Mouse (Mus musculus) forebrain, embryonic 15.5 days (tissue): ENCODE measurements at regions not wholly inside any gene's neighbourhood (a gene's known extent, or its start where the extent isn't known, plus 50 kb on each side); places are given as distances from the start of the nearest gene placed in this dataset.

ENCODE experiments used
- ATAC-seq: fragments of 200-750 bp; cut with Nextera tagmentation; replicated peaks from 2 replicates; pipeline ENCODE4 v1.8.0; 2017; ENCODE audit warnings: mild to moderate bottlenecking, moderate TSS enrichment, moderate library complexity
- H3K27ac ChIP-seq: fragments of 300-500 bp; sonication (generic); replicated peaks from 2 replicates; pipeline ENCODE4 v1.5.1; 2015; ENCODE audit warnings: mild to moderate bottlenecking, inconsistent platforms
- H3K27me3 ChIP-seq: fragments of 300-500 bp; sonication (generic); 2 replicates; pipeline ENCODE4 v1.6.1; 2015; ENCODE audit warnings: inconsistent platforms
- H3K36me3 ChIP-seq: fragments of 300-500 bp; sonication (generic); 2 replicates; pipeline ENCODE4 v1.6.1; 2015; ENCODE audit warnings: mild to moderate bottlenecking, inconsistent platforms
- H3K4me1 ChIP-seq: fragments of 300-500 bp; sonication (generic); 2 replicates; pipeline ENCODE4 v1.6.1; 2015; ENCODE audit warnings: inconsistent platforms
- H3K4me2 ChIP-seq: fragments of 300-500 bp; sonication (generic); replicated peaks from 2 replicates; pipeline ENCODE4 v1.6.1; 2015; ENCODE audit warnings: mild to moderate bottlenecking, inconsistent platforms
- H3K4me3 ChIP-seq: fragments of 300-500 bp; sonication (generic); 2 replicates; pipeline ENCODE4 v1.5.1; 2015; ENCODE audit warnings: mild to moderate bottlenecking, inconsistent platforms
- H3K9ac ChIP-seq: fragments of 300-500 bp; sonication (generic); replicated peaks from 2 replicates; pipeline ENCODE4 v1.6.1; 2015; ENCODE audit warnings: mild to moderate bottlenecking, inconsistent platforms
- H3K9me3 ChIP-seq: fragments of 300-500 bp; sonication (generic); 2 replicates; pipeline ENCODE4 v1.6.1; 2016; ENCODE audit warnings: inconsistent platforms
- WGBS: fragments of 180-500 bp; shearing (Covaris S2); methylation state at CpG from one replicate; pipeline ENCODE4 v1.1.7; 2015; ENCODE audit warnings: mixed read lengths; 5-methylcytosine and 5-hydroxymethylcytosine counted together

DNA sequence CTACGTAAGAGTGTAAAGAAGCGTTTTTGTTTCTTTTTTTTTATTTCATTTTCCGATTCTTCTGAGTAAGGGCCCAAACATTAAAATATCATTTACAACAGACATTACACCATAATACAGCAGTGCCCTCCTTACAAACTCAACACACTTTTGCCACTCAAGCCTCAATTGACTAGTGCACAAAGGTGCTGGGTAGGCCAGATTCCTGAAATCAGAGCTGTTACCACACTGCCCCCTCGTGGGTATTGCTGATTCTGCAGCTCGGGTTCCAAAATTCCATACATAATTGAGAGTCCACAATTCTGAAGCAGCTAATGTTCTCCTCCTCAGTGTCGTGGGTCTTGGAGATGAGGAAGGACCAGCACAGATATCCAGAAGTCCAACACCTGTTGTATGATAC is 82.5 kb upstream of the Lmcd1 start:
- Histone ChIP-seq H3K27me3 (no peaks in the 10 kb centered on the region), H3K4me3 (no peak overlapping the region), H3K36me3 (no peaks in the 10 kb centered on the region), H3K9ac (no peak overlapping the region), H3K27ac (no peak overlapping the region), H3K4me2 (no peak overlapping the region), H3K9me3 (no peaks in the 10 kb centered on the region), H3K4me1 (no peaks in the 10 kb centered on the region)
- ATAC-seq = peak; percentile 81
- 42% methylated on average over 6 of the region's 6 CpGs for WGBS

DNA sequence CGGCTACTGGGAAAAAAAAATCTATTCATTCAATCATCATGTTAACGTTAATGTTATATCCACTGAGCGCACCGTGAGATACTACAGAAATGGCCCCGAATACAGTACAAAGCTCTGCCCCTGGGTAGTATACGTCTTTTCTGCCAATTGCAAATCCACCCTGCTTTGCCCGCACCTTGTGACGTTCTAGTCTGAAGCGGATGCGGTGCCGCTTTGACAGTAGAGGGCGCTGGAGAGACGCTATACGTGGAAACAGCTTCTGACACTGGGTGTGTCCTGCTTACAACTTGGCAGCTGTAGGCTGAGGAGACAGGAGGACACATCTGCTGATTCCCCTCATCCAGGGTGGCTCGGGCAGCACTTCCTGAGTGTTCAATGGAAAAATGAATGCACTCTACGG is 76.1 kb upstream of the Lmcd1 start:
- Histone ChIP-seq H3K4me2 (peak overlapping the region; percentile 41), H3K36me3 (no peaks in the 10 kb centered on the region), H3K9ac (peak overlapping the region; percentile 26; the same call in 1 of the 2 replicates), H3K4me1 (no peaks in the 10 kb centered on the region), H3K27ac (no peak overlapping the region), H3K27me3 (no peaks in the 10 kb centered on the region), H3K9me3 (no peaks in the 10 kb centered on the region), H3K4me3 (peak overlapping the region; percentile 27)
- WGBS = 10% methylated on average over 16 of the region's 16 CpGs
- ATAC-seq = peak; percentile 86

DNA sequence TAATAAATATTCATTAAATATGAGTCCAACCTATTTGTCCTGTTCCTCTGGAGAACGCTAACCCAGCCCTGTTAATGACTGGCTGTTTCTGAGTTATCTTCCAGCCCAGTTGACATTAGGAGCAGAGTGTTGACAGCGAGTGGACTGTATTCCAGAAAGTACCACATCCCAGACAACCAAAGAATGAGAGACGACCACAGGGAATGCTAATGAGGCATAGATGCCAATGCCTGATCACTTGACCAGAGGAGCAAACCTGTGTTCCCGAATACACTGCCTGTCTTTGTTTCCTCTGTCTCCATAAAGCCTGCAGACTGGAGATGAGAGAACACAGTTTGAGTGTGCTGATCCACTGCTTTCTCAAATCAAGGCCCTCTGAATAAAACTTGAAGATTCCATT is 74.3 kb upstream of the Lmcd1 start:
- no peak for ATAC-seq
- H3K9ac ChIP-seq = no peak overlapping the region
- H3K27me3 ChIP-seq = no peaks in the 10 kb centered on the region
- 55% methylated on average over 4 of the region's 4 CpGs for WGBS
- H3K9me3 ChIP-seq = no peaks in the 10 kb centered on the region
- H3K36me3 ChIP-seq = no peaks in the 10 kb centered on the region
- no peak overlapping the region for H3K27ac ChIP-seq
- H3K4me1 ChIP-seq = no peaks in the 10 kb centered on the region
- no peak overlapping the region for H3K4me3 ChIP-seq
- no peak overlapping the region for H3K4me2 ChIP-seq

DNA sequence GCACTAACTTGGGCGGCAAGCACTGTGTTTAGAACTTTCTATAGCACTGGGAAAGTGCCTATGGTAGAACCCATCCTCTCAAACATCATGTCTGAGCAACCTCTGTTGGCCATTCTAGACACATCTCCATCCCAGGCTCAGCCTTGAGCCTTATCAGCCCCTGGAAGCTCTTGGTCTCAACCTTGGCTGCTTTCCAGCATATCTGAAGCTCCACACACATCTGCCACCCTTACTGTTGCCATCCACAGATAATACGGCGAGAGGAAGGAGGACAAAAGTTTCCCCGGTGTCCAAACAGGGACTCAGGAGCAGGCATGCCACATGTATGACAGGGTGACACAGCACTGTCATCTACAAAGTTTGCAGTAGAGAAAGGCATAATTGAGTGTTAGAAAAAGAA is 71.4 kb upstream of the Lmcd1 start:
- Histone ChIP-seq H3K4me3 (no peak overlapping the region), H3K4me2 (no peak overlapping the region), H3K4me1 (no peaks in the 10 kb centered on the region), H3K9ac (no peak overlapping the region), H3K27me3 (no peaks in the 10 kb centered on the region), H3K9me3 (no peaks in the 10 kb centered on the region), H3K27ac (no peak overlapping the region), H3K36me3 (no peaks in the 10 kb centered on the region)
- ATAC-seq = no peak
- 84% methylated on average over 4 of the region's 4 CpGs for WGBS

DNA sequence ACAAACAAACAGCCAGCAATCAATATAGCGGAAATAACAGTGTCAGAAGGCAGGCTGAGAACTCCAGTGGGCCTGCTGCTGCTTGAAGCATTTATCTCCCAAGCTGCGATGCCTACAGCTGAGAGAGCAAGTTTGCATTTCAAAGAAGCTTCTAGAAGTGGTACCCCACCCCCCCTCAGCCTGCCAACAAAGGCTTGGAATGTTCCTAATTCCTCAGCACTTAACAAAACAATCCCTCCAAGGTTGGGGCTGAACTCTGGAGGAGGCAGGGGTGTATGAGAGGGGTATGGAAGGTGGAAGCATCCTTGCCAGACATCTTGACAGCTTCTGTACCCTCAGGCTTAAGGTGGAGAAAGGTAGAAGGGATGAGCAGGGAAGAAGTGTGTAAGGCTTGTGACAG is 70.2 kb upstream of the Lmcd1 start:
- WGBS = 22% methylated on average over 2 of the region's 2 CpGs

DNA sequence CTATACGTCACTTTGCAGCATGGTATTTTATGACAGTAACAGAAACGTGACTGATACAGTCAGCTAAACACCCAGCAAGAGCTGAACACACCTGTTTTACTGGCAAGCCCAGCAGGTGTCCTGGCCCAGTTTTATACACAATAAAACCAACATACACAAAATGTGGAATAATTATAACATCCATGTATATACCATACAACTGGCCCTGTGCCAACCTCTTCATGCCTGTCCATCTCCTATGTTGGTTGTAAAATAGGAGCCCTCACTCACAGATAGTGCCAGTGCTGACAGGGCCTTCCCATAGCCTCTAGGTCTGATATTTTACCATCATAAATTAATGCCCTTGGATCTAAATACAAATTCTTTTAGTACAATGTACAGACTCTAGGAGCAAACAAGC is 68.6 kb upstream of the Lmcd1 start:
- 81% methylated on average over 2 of the region's 2 CpGs for WGBS
- ATAC-seq = no peak
- H3K9me3 ChIP-seq = no peaks in the 10 kb centered on the region

More for the DNA sequence above, 70.2 kb upstream of the Lmcd1 start:
- Histone ChIP-seq H3K4me3 (no peak overlapping the region), H3K9me3 (no peaks in the 10 kb centered on the region), H3K27me3 (no peaks in the 10 kb centered on the region), H3K4me1 (no peaks in the 10 kb centered on the region), H3K9ac (no peak overlapping the region), H3K27ac (no peak overlapping the region), H3K36me3 (no peaks in the 10 kb centered on the region), H3K4me2 (no peak overlapping the region)
- no peak for ATAC-seq

DNA sequence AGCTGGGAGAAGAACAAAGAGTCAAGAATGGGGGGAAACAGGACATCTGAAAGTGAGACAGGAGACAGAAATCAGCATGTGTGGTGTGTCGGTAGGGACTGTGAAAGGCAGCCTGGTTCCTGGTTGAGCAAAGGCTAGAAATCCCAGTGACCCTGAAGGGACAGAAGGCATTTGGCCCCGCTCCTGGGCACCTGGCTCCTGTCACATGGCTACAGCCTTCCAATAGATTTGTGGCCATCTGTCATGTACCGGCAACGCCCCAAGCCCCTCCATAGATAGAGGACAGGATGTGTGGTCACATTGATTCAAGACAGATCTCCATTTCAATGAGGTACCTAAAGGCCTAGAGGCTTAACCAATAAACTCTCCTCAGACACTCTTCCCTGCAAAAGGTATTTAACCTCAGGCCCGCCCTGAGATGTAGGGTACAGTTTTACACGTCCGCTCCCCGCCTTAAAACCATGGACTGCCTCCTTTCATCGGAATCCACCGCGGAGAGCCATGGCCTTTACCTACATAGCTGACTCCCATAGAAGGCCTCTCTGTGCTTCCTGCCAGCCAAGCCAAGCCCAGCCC is 68.0 kb upstream of the Lmcd1 start:
- Histone ChIP-seq H3K4me1 (peaks cover 3% of the 10 kb centered on the region; the same call in 1 of the 2 replicates), H3K9me3 (no peaks in the 10 kb centered on the region), H3K9ac (no peak overlapping the region), H3K4me2 (no peak overlapping the region), H3K27ac (no peak overlapping the region), H3K4me3 (no peak overlapping the region), H3K36me3 (no peaks in the 10 kb centered on the region), H3K27me3 (no peaks in the 10 kb centered on the region)
- ATAC-seq = no peak
- WGBS = 90% methylated on average over 11 of the region's 11 CpGs

More for the DNA sequence above, 68.6 kb upstream of the Lmcd1 start:
- H3K4me1 ChIP-seq = no peaks in the 10 kb centered on the region
- H3K9ac ChIP-seq = no peak overlapping the region
- no peaks in the 10 kb centered on the region for H3K27me3 ChIP-seq
- H3K27ac ChIP-seq = no peak overlapping the region
- no peak overlapping the region for H3K4me2 ChIP-seq
- H3K4me3 ChIP-seq = no peak overlapping the region
- no peaks in the 10 kb centered on the region for H3K36me3 ChIP-seq

DNA sequence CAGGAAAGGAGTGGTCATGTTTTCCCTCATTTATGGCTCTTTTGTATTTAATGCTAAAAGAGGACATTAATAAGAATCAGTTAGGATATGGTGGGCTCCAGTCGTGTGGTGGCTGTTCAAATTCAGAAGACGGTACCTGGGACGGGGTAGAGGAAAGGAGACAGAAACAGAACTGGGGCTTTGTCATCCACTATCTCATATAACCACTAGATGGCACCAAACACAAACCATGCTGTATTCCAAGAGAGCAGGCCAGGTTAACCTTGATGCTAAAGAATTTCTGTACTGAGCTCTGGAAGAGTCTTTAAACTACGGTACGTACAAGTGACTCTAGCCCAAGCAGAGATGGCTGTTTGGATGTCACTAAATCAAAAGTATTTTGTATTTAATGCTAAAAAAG is 66.3 kb upstream of the Lmcd1 start:
- Histone ChIP-seq H3K27me3 (no peaks in the 10 kb centered on the region), H3K9ac (no peak overlapping the region), H3K4me2 (no peak overlapping the region), H3K4me3 (no peak overlapping the region), H3K9me3 (no peaks in the 10 kb centered on the region), H3K36me3 (no peaks in the 10 kb centered on the region), H3K4me1 (peaks cover 7% of the 10 kb centered on the region; the same call in 1 of the 2 replicates), H3K27ac (no peak overlapping the region)
- peak; percentile 66 for ATAC-seq
- 41% methylated on average over 5 of the region's 5 CpGs for WGBS

DNA sequence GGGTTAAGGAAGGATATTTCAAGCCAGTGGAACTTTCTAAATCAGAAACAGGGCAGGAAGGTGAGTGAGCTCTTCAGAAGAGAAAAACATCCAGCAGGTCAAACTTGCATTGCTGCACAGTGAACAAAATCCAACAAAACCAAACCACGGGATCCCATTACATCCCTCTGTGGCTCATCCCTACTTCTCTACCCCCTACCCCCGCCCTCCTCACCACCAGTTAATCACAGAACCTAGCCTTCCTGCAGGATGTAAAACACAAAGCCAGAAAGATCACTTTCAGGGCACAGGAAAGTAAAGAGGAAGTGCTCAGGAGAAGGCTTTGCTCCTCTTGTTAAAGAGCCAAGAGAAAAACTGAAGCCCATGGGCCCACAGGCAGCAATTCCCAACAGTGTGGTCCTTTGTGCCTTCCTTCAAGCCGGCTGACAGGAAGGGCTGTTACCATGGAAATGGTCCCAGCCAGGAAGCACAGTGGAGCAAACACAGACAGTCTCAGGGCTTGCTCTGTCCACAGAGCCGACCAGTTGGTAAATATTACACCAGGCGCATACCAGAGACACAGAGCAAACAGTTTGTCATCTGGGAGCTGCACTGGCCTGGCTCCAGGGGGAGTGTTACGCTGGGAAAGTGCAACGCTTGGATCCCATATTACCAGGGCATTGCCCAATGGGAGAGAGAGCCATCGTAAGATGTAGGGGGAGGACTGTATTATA is 63.2 kb upstream of the Lmcd1 start:
- ATAC-seq = peak; percentile 89
- H3K27ac ChIP-seq = peak overlapping the region; percentile 63
- H3K4me2 ChIP-seq = no peak overlapping the region
- peaks cover 7% of the 10 kb centered on the region; the same call in 1 of the 2 replicates for H3K4me1 ChIP-seq
- no peaks in the 10 kb centered on the region for H3K27me3 ChIP-seq
- H3K36me3 ChIP-seq = no peaks in the 10 kb centered on the region
- H3K9ac ChIP-seq = no peak overlapping the region
- 29% methylated on average over 8 of the region's 8 CpGs for WGBS
- no peak overlapping the region for H3K4me3 ChIP-seq
- no peaks in the 10 kb centered on the region for H3K9me3 ChIP-seq

DNA sequence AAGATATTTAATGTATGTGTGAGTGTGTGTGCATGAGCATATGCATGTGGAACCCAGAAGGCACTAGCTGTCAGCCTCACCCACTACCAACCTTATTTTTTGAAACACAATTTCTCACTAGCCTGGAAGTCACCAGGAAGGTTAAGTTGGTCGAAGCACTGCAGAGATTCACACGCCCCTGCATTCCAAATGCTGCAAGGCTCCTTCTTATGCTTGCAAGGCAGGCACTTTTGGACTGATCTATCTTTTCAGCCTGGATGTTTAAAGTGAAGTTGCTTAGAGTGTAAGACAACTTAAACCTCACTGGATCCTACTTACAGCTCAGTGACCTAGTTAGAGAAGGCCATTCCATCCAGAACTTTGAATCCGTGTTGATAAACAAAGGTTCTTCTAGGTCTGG is 56.7 kb upstream of the Lmcd1 start:
- no peaks in the 10 kb centered on the region for H3K36me3 ChIP-seq
- no peaks in the 10 kb centered on the region for H3K27me3 ChIP-seq
- no peak overlapping the region for H3K27ac ChIP-seq
- no peaks in the 10 kb centered on the region for H3K4me1 ChIP-seq
- no peak for ATAC-seq
- H3K9me3 ChIP-seq = no peaks in the 10 kb centered on the region
- H3K4me3 ChIP-seq = no peak overlapping the region
- H3K4me2 ChIP-seq = no peak overlapping the region
- no peak overlapping the region for H3K9ac ChIP-seq
- 90% methylated on average over 3 of the region's 3 CpGs for WGBS

DNA sequence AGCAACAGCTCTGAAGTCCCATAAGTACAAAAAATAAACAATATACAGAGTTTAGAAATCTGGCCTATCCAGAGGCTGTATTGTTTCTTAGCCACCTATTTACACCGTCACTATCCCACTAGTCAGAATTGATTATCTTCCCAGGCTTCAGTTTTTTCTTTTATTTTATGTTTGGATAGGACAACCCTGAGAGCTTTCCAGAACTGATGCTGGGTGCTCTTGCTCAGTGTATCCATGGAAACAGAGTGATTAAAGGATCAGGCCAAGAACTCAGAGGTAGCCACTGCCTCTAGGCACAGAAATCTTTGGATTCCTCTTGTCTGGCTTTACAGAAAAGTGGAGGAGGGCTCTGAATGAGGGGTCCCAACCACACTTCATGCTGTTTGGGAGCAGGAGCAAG is 55.3 kb upstream of the Lmcd1 start:
- H3K9ac ChIP-seq = no peak overlapping the region

DNA sequence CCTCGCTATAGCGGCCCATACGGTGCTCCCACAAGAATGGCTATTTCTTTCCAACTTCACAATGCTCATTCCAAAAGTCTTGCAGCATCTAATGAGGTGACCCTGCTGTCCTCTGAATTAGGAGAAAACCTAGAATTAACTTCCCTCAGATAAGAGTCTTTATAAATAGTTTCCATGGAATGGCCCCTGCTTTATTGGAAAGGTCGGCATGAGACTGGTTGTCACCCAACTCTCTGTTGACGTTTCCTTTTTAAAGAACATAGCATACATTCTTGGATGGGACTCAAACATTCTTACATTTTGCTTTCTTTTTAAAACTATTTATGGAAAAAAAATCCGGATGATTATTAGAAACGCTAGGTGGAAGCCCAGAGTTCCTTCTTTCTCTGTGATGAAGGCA is 53.9 kb upstream of the Lmcd1 start:
- H3K4me3 ChIP-seq = no peak overlapping the region
- H3K4me1 ChIP-seq = no peaks in the 10 kb centered on the region
- H3K4me2 ChIP-seq = no peak overlapping the region
- H3K9me3 ChIP-seq = no peaks in the 10 kb centered on the region
- ATAC-seq = no peak
- no peak overlapping the region for H3K27ac ChIP-seq
- H3K9ac ChIP-seq = no peak overlapping the region
- WGBS = 93% methylated on average over 7 of the region's 7 CpGs
- H3K27me3 ChIP-seq = no peaks in the 10 kb centered on the region
- H3K36me3 ChIP-seq = no peaks in the 10 kb centered on the region

More for the DNA sequence above, 55.3 kb upstream of the Lmcd1 start:
- 49% methylated on average over 1 of the region's 1 CpGs for WGBS
- no peak overlapping the region for H3K4me2 ChIP-seq
- H3K27ac ChIP-seq = no peak overlapping the region
- no peaks in the 10 kb centered on the region for H3K36me3 ChIP-seq
- no peaks in the 10 kb centered on the region for H3K4me1 ChIP-seq
- no peak overlapping the region for H3K4me3 ChIP-seq
- no peak; the same call in 1 of the 2 replicates for ATAC-seq
- no peaks in the 10 kb centered on the region for H3K27me3 ChIP-seq
- H3K9me3 ChIP-seq = no peaks in the 10 kb centered on the region

DNA sequence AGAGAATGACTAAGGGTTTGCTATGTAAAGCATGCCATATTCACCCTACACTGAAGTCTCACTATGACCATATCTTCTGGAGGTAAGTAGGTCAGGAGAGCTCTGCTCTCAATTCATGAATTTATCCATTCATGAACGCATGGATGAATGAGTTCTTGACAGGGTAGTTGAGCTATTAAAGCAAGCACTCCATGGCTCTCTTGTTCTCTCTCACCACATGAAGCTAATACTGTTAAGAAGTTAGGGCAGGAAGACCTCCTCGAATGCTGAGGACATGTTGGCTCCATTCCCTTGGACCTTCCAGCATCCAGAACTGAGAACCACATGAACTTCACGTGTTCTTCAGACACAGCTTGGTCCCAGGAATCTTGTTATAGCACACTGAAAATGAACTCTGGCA is 53.4 kb upstream of the Lmcd1 start:
- Histone ChIP-seq H3K9ac (no peak overlapping the region), H3K9me3 (no peaks in the 10 kb centered on the region), H3K4me3 (no peak overlapping the region), H3K4me1 (no peaks in the 10 kb centered on the region), H3K4me2 (no peak overlapping the region), H3K27ac (no peak overlapping the region), H3K36me3 (no peaks in the 10 kb centered on the region), H3K27me3 (no peaks in the 10 kb centered on the region)
- ATAC-seq = no peak
- WGBS = 70% methylated on average over 3 of the region's 3 CpGs
